Mouse (Mus musculus) kidney, postnatal 25 days (tissue): ENCODE measurements at regions not wholly inside any gene's neighbourhood (a gene's known extent, or its start where the extent isn't known, plus 50 kb on each side); places are given as distances from the start of the nearest gene placed in this dataset.

Source experiments
- DNase-seq, 2 experiments: peaks; one replicate each; pipeline ENCODE4 v3.0.0; 2021; ENCODE audit warnings: mixed read lengths in 2 of 2

- DNase-seq, result peak in 1 of 2 experiments; percentile 17
Observed at GRCm38 (mm10) chr15:37166744-37167143, 159.2 kb upstream of the Zfp706 start.

DNA sequence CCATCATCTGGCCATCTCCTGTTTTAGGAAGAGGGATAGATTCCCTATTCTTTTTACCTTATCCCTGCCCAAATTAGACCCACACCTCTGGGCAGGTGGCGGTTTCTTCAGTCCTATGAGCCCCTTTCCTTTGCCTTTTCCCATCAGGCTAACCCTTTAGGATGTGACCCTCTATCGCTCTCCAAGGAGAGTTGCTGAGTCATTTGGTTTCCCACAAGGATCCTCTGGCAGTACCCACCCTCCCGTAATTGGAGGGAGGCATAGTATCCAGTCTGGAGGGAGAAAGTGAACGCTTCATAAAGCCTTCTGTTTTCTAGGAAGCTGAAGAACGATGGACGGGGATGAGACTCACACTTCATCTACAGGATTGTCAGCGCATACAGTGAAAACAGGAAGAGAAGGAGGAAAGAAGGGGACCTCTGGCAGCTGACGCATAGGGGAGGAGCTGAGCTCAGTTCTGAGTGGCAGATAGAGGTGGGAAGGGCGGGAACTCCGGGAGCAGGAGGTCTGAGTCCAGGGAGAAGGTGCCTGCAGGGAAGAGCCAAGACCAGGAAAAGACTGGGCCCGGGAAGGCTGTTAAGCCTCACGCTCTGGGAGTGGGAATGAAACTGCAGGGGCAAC is 158.4 kb upstream of the Zfp706 start:
- peak; percentile 20 to 70 for DNase-seq

GRCm38 (mm10) chr15:37165216-37165615 is 157.6 kb upstream of the Zfp706 start:
- DNase-seq, result no peak

GRCm38 (mm10) chr15:37164191-37165135 is 156.9 kb upstream of the Zfp706 start:
- peak; percentile 71 to 91 for DNase-seq

DNA sequence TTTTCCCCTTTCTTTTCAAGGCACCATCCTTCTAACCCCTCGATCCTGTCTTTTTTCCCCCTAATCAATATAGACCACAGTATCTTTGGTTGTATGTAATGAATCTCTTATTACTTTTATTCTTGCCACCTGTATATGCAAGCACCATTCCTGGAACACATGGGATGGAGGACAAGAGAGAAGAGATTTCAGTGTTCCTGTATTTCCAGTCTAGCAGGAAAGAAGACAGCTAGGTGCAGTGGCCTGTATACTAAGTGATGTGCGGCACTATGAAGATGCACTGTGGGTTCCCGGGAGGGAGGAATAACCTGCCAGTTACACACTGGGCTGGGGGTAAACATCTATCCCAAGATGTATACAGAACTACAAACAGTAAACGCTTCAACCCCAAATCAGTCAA is 152.4 kb upstream of the Zfp706 start:
- no peak for DNase-seq

- peak; percentile 64 to 85 for DNase-seq
Observed at GRCm38 (mm10) chr15:37159349-37159748, 151.8 kb upstream of the Zfp706 start.

- peak; percentile 38 to 53 for DNase-seq
Observed at GRCm38 (mm10) chr15:37157386-37157785, 149.8 kb upstream of the Zfp706 start.

GRCm38 (mm10) chr15:37154934-37155333 is 147.4 kb upstream of the Zfp706 start:
- DNase-seq, result no peak

GRCm38 (mm10) chr15:37153177-37153576 is 145.6 kb upstream of the Zfp706 start:
- DNase-seq, result peak; percentile 31 to 63

DNA sequence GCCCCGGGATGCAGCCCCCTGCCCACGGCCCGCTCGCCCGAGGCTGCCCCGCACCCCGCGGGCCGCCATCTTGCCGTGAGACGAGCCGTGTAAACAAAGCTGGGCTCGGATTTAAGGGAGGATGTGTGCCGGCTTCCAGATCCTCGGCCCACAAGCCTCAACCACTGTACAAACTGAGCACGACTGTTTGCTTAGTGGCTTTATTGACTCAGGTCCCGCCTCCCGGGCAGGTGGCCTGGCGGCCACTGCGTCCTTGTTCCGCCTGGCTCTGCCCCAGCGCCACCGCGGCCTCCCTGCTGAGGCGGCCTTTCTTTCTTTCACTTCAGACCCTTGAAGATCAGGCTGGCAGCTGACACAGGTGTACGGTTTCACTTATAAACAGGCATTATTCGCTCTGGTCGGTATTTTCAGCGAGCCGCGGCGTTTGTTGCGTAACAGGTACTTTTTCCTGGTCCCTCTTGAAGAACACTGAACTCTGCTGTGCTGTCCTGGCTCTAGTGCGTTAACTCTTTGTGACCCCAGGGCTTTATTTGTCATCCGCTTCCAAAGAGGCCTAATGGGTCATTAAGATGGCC is 128.1 kb upstream of the Zfp706 start:
- peak; percentile 61 to 80 for DNase-seq

- peak; percentile 47 to 72 for DNase-seq
Observed at GRCm38 (mm10) chr15:37134913-37135589, 127.5 kb upstream of the Zfp706 start.

DNA sequence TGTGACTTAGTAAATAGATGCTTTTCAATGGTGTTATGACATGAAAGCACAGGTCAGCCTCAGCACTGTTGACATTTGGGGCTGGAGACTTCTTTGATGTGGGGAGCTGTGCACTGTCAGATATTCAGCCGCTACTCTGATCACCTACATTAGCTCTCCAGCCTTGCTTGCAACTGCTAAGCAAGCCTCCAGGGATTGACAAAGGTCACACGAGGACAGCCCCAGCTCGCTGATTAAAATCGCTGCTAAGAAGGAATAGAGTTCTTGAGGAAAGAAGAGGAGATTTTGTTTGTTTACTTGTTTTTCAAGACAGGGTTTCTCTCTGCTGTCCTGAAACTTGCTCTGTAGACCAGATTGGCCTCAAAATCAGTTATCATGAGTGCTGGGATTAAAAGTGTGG is 126.8 kb upstream of the Zfp706 start:
- peak in 1 of 2 experiments; percentile 44 for DNase-seq

- peak in 1 of 2 experiments; percentile 29 for DNase-seq
Observed at GRCm38 (mm10) chr15:37133916-37134315, 126.3 kb upstream of the Zfp706 start.

DNA sequence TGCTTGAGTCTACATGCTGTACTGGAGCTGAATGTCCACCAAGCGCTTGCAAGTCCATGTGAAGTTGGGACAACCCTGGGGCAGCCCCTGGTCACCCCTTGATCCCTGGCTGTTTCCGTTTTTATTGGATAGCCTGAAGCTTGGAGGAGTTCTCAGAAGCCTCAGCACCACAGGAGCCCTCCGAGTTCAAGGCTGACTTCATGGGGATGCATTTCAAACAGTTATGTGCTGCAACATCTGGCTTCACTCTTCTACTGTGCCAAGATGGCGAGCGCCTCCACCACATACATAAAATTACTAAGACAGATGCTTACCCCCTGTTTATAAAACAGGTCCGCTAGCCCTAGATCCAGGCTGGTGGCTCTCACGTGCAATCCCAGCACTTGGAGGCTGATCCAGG is 120.1 kb upstream of the Zfp706 start:
- no peak for DNase-seq

DNA sequence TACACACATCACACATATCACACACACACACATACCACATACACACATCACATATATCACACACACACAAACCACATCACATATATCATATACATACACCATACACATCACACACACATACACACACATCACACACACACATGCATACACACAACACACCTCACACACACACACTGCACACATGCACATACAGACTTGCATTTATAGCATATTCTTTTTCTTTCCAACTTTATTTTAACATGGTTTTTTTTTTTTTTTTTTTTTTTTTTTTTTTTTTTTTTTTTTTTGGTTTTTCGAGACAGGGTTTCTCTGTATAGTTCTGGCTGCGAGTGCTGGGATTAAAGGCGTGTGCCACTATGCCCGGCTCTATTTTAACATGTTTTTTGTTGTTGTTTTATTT is 119.6 kb upstream of the Zfp706 start:
- DNase-seq, result no peak

DNA sequence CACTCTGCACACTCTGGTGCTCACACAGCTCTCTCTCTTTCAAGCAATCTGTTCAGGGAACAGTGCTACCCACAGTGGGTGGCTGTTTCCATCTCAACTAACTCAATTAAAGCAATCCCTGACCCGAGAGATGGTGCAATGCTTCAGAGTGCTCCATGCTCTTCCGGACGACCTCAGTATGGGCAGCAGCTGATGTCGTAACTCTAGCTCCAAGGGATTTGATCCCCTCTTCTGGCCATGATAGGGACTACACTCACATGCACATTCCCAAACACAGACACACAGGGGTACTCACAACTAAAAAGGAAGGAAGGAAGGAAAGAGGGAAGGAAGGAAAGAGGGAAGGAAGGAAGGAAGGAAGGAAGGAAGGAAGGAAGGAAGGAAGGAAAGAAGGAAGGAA is 118.2 kb upstream of the Zfp706 start:
- no peak for DNase-seq

DNA sequence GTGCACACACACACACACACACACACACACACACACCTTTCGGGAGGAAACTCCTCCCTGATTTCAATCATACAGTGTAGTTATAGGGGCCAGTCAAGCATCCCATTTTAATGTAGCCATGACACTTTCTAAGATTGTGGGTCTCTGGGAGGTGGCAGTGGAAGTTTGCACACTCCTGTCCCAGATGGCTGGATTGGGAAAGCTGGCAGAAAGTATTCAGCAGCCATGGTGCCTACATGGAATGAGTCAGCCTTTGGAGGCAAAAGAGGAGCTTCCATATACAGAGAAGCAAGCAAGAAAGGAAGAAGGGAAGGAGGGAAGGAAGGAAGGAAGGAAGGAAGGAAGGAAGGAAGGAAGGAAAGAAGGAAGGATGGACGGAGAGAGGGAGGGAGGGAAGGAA is 117.4 kb upstream of the Zfp706 start:
- no peak for DNase-seq

- DNase-seq, result peak; percentile 38 to 44
Observed at GRCm38 (mm10) chr15:37124299-37124698, 116.7 kb upstream of the Zfp706 start.

- peak; percentile 77 to 91 for DNase-seq
Observed at GRCm38 (mm10) chr15:37120381-37120780, 112.8 kb upstream of the Zfp706 start.

- DNase-seq, result peak; percentile 71 to 84
Observed at GRCm38 (mm10) chr15:37114119-37114518, 106.5 kb upstream of the Zfp706 start.

GRCm38 (mm10) chr15:37110462-37110861 is 102.9 kb upstream of the Zfp706 start:
- DNase-seq, result no peak

- DNase-seq, result peak; percentile 51 to 53
Observed at GRCm38 (mm10) chr15:37102035-37102555, 94.5 kb upstream of the Zfp706 start.

- DNase-seq, result peak in 1 of 2 experiments; percentile 37
Observed at GRCm38 (mm10) chr15:37101419-37101818, 93.8 kb upstream of the Zfp706 start.
